Mouse (Mus musculus) large intestine, adult 2 months (tissue): Measurements from ENCODE around the gene Csrnp3. TPM values are rescaled to one million over a fixed set of nuclear protein-coding genes. Genes with fewer than 3 reads are reported as not detected.

ENCODE experiments used
- DNase-seq: peaks from one replicate; pipeline ENCODE4 v3.0.0-alpha.2; 2012; ENCODE audit warnings: low read depth, low spot score
- WGBS: fragments of 180-500 bp; shearing (Covaris S2); methylation state at CpG from one replicate; pipeline ENCODE4 v1.1.7; 2018; 5-methylcytosine and 5-hydroxymethylcytosine counted together
- polyA plus RNA-seq: library from polyadenylated mRNA; depleted of rRNA; stranded (reverse); fragments of >200 nt; gene quantifications from 2 replicates; pipeline ENCODE4 v1.2.3, GENCODE M21; 2012

Gene Csrnp3
- polyA plus RNA-seq, 1 experiment = 0.06 TPM

DNA sequence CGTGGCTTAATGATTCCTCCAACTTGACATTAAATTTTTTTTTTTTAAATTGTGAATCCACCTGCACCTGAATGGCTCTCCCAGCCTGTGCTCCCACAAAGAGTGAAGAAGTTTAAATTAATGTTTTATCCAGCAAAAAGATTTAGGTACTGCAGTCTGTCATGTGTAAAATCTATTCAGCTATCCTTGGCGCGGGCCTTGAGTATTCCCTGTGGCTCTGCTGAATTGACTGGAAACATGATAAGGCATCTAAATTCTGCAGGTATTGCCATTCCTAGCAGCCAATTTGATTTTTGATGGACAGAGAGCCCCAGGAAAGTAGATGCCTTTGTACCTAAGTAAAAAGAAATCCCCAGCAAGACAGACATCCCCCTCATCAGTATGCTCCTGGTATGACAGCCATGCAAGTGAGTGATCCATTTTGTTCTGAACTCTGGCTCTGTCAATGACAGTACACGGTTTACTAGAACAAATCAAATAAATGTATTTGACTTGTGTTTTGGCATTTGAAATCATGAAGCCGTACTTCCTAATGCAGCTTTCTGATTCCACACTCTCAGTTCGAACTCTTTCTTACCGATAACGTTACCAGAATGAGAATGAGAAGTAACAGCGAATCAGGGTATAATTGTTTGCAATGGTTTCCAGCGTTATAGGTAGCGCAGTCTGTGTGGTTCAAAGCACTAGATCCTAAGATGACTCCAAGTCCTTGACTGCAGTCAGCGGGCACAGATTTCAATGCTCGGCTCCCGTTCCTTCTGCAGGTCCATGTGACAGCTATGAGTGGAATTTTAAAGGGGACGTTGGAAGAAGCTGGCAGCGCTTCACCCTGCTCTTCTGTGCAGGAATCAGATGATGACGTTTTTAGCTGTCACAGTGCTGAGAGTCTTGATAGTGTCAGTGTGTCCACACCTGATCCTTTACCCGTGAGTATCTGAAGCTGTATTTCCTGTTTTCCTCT, 14.5 kb downstream of the Csrnp3 start:
- DNase-seq = no peak
- 81% methylated on average over 18 of the region's 18 CpGs for WGBS

DNA sequence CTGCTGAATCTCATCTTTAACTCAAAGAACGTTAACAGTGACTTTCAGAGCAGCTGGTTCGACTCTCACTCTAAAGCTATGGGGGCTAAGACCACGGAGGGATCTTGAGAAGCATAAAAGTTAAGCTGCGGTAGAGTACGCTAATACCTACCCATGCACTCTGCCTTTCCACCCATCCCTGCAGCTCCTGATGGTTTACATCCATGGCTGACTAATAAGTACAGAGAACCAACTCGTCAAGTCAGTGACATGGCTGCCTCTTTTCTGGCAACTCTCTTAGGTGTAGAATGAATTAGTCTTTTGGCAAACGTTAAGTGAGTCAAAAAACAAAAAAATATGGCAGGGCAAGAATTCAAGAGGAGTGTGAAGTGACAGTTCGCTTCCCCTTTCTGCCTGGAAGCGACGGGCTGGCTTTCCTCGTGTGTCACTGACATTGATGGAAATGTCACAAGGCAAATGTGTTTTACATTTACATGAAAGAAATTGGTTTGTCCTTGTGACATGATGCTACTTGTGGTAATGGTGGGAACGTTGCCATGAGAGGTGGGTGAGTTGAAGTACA, 19.3 kb downstream of the Csrnp3 start:
- WGBS = 79% methylated on average over 12 of the region's 12 CpGs
- no peak for DNase-seq

DNA sequence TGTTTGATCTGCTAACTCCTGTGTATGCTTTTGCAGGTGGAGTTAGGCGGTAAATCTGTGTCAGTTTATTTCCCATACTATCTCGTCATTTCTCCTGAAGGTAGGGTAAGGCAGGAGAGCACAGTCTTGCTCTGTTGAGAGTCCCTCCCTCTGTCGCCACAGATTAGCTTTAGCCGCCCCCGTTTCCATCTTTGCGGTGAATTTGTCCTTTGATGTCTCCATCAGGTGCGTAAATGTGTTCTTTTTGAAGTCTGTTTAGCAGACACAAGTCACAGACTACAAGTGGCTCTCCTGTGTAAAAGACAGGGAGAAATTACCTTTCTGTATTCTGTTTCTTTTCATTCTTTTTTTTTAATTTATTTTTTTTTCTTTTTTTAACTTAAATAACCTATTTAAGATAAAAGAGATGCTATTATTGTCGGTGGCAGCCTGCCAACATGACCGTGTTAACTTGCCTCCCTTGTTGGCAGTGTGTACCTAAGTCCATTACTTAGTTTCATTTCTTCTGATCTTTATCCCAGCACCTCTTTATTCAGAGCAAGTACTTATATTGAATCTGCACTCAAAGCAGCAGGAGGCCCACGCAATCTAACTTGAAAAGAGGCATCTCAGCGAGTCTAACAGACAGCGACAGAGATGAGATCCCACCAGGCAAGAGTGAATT, 25.5 kb downstream of the Csrnp3 start:
- 36% methylated on average over 12 of the region's 12 CpGs for WGBS

DNA sequence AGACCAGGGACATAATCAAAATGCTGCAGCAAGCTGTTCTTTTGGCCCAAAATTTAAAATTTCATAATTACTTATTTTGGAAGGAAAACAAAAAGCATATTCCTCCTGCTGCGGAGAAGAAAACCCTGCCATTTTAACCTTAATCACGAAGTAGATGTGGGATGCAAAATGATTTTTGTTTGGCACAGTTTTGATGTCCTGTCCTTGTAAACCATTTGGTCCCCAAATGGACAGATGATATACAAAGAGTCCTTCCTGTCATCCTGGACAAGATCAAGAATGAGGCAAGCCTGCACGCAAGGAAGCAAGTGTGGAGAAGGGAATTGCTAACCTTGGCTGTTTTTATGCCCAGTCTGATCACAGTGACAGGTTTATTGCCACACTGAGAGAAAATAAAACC, 46.0 kb downstream of the Csrnp3 start:
- DNase-seq = no peak
- WGBS = 55% methylated on average over 3 of the region's 3 CpGs

More for the DNA sequence above, 25.5 kb downstream of the Csrnp3 start:
- no peak for DNase-seq

DNA sequence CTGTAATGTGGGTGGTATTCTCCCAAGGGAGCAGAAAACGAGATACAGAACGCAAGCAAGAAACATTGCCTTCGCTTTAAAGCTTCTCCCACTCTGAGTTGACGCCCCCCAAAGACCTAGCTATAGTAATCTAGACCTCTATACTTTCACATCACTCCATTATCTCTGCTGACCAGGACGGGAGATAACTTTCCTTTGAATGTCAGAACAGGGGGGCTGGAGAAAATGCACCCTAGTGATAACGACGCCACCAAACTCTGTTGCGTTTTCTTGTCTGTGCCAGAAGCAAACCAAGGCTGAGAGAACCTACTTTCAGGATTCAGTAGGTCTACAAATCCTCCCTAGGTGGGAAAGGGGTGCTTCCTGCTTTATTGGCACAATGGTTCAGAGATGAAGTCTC, 47.7 kb downstream of the Csrnp3 start:
- DNase-seq = no peak
- 85% methylated on average over 8 of the region's 8 CpGs for WGBS

DNA sequence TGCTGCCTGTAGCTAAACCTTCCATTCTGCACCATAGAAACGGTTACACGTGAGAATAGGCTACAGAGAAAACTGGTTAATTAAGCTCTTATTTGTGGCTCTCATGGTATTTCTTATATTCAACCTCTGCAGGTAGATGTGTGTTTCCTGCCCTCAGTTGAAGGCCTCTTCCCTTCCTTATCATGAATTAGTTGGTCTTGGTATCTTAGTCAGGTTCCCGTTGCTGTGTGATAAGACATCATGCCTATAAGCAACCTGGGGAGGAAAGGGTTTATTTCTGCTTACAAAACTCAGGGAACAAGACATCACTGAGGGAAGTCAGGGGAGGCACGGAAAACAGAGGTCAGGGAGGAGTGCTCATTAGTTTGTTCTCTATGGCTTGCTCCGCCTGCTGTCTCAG, 48.7 kb downstream of the Csrnp3 start:
- DNase-seq = no peak
- 70% methylated on average over 5 of the region's 5 CpGs for WGBS

DNA sequence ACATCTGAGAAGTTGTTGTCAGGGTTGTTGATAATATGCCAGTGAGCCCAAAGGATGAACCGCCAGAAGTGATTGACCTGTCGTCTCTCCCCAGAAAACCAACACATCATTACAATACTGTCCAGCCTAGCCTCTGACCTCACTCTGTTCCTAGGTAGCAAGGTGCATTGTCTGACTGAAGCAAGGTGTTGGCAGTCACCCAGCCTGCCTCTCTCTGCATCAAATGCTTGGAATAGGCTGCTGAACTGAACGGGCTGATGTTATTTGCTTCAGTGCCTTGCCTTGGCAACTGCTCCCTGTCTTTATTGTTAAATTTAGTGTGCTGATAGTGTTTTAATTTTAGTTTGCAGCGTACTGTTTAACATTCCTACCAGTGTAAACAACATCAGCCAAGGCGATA, 51.0 kb downstream of the Csrnp3 start:
- no peak for DNase-seq
- WGBS = 21% methylated on average over 5 of the region's 5 CpGs

DNA sequence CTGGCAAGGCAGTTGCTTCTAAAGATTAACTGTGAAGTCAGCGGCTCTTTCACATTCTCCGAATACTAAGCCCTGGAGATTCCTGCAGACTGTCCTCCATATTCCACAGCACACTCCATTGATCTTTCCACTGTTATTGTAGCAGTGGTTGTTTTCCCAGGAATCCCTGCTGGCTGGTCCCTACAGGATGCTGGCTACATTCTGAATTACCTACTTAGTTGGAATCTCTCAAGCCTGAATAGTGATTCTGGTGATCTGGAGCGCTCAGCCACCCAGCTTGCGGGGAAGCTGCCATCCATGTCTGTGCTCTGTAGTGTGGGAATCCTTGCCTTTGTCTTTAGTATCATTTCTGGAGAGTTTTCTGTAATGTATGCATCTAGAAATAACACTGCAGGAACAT, 51.5 kb downstream of the Csrnp3 start:
- DNase-seq = no peak
- WGBS = 50% methylated on average over 4 of the region's 4 CpGs

DNA sequence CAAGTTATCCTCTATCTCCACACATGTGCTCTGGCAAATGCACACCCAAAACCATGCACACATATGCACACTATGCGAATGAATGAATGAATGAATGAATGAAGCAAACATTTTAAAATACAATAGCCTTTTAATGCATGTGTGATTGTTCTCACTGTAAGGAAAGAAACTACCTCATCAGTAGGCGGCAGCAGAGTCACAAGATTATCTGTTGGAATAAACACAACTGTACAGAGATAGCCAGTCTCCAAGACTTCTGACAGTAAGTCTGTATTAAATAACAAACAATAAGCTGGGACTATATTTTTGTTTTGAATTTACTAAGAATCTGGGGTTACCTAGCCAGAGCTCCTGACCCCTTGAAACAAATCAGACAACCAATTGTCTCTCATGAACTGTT, 53.9 kb downstream of the Csrnp3 start:
- WGBS = 85% methylated on average over 2 of the region's 2 CpGs

DNA sequence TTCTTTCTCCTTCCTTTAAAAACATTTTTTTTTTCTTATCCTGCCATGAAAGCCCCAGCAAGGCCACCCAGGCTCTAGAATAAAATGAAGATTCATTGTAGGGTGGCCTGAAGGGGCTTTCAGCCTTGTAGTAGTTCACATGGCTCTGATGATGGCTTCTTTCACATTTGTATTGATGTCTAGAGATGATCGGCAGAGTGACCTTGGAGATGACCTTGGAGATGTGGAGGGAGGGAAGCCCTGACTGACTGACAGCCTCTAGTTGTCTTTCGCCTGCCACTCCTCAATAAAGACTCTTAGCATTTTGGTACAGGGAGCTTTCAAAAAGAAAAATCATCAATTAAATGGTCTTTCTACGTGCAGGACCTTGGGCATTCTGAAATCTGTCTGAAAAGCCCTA, 63.0 kb downstream of the Csrnp3 start:
- 74% methylated on average over 3 of the region's 3 CpGs for WGBS
- DNase-seq = no peak

More for the DNA sequence above, 53.9 kb downstream of the Csrnp3 start:
- no peak for DNase-seq

DNA sequence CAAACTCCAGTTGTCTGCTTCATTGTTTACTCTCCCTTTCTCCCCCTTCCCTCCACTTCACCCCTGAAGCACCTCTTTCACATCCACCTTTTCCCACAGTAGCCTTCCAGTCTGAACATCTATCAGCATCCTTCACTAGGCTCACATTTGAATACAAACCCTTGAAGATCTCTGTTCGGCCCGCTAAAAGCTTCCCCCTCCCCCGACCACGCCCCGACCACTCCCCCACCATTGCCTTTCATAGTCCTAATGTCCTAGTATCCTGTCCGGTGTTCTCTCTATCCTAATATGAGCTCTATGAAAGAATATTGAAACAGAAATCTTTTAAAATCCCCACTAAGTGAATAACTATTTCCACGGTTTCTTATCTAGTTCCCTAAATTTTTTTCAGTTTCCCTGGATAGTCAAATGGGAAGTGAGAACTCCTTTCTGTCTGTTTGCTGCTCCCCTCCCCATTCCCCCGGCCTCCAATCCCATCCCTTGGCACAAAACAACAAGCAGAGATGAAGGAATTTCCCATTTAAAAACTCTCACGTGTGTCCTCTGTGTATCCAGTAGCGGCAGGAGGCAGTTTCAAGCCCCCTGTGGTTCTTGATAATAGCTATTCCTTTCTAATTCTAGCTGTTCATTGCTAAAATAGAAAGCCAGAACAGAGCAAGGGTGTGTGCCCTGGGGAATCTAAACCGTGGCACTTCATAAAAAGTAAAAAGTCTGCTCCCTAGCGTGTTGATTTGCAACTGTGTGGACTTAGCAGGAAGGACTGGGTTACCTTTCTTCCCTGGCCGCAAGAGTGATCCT, 64.4 kb downstream of the Csrnp3 start:
- DNase-seq = no peak
- WGBS = 32% methylated on average over 13 of the region's 13 CpGs

DNA sequence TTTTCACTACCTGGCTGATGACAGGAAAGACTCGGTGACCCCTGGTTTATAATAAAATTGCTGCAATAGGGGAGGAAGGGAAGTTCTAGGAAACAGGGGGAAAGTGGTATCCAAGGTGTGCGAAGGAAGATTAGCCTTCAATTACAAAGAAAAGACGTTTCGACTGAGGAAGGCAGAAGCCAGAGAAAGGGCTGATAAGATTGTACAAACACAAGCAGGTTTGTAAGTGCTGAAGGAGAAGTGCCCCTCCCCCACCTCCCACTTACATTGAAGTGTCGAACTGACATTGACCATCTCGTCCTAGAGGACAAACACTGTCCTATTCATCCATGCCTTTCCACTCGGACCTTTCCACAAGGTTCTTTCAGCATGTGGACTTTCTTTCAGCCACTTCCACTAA, 70.4 kb downstream of the Csrnp3 start:
- no peak for DNase-seq
- 16% methylated on average over 7 of the region's 7 CpGs for WGBS

DNA sequence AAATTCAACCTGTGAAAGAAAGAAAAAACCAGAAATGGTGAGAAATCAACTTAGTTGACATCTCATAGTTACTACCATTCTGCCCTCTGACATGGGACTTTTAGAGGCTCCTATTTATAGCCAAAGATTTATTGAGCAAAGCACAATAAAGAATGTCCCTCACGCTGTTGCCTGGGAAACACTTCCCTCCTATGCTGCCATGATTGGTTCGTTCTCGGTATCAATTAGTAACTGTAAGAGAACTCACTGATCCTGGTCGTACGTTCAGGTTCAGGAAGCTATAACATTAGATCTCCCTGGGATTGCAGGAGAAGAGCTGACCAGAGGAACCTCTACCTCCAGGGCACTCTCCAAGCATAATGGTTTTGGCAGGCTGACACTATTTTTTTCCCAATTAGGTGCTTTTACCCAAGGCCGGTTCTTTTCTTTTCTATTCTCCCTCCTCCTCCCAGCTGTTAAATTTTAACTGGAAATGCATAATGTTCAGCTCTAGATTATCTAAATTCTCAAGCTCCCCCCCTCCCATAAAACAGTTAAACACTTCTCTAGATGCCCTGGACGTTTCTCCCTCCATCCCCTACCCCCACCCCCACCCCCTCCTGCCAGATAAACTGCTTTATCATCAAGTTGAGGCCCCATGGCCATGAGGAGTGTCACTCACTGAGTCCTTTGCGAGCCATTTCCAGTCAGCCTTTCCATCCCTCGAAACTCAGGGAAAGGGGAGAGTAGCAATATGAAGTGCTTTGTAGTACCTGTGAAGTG, 75.3 kb downstream of the Csrnp3 start:
- DNase-seq = no peak
- WGBS = 13% methylated on average over 9 of the region's 9 CpGs

DNA sequence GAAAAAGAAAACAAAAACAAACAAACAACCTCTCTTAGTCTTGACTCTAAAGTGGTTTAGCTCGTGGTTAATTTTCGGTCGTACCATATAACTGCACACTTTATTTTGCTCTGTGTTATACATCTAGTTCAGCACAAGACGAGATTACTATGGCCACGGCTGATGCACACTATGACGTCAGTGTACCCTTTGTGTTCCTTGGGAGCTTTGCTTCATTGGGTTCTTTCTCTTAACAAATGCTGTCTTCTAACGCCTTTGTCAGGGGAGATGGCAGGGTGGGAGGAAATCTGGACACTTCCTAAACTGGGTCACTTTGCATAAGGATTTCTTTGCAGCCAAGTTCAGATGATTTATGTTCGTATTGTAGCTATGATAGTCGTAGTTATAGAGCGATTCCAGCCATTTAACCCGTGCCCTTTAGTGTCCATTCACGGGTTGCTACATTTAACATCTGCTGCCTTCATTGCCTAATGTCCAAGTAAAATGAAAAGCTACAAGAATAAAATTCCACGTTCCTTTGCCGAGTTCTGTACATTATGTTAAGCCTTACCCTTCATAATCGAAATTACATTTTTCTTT, 79.9 kb downstream of the Csrnp3 start:
- WGBS = 77% methylated on average over 15 of the region's 15 CpGs
- DNase-seq = no peak

DNA sequence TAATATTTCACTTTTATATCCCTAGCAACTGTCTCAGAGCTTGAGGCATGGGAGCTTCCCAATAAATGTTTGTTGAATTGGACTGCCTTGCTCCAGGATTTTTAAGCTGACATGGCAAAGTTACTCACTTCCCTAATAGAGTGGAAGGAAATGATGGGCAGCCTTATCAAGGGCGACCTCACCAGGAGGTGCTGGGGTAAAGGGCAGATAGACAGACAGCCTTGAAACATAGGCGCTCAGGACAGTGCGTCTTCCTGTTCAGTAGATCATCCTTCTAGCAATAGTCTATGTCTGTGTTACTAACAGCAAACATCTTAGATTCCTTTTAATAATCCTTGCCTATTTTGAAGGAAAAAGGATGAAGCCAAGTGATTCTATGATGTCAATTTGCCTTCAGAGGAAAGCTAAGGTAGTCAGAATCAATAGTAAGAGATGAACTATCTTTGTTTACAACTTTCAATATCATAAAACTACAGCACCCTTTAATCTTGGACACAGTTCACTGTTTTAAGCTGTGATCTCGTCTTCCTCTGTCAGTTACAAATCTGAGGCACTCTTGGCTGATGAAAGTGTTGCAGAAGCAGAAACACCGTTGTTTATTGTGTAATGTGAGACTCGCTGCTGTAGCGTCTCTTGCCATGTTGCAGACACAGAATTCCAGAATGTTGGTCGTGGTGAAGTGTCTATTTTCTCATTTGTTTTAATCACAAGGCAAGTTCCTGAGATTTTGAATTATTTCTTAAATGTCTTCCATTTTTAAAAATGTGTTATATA, 81.6 kb downstream of the Csrnp3 start:
- WGBS = 56% methylated on average over 8 of the region's 8 CpGs

DNA sequence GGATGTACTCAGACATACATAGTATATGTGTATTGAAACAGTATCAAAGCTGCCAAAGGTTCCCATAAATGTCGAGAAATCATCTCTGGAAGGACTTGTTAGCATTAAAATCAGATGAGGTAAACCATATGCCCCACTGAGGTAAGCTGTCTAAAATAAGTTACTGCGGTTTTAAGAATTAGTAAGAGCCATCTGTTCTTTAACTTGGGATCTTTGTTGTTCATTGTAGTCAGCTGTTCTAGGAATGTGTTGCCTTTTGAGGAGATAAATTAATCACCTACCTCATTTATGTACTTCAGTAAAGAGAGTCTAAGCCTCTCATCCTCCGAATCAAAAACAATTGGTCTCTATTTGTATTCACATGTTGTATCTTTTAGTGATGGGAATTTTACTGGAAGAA, 83.7 kb downstream of the Csrnp3 start:
- DNase-seq = no peak
- 62% methylated on average over 3 of the region's 3 CpGs for WGBS

More for the DNA sequence above, 81.6 kb downstream of the Csrnp3 start:
- no peak for DNase-seq

DNA sequence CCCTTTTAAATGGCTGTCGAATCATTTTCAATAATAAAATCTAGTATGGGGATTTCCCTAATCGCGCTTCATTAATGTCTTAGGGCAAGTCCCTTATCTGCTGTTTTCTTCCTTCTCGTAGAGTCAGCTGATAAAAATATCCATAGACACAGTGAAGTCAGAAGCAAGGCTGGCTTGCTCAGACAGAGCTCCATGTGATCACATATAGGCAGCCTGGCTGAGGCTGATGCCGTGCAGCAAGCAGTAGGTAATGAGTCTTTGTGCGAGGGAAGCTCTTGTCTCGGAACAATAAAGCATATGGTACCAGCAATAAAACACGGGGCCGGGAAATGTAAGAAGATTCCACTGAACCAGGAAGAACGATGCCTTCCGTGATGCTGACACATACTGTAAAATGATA, 84.4 kb downstream of the Csrnp3 start:
- no peak for DNase-seq

DNA sequence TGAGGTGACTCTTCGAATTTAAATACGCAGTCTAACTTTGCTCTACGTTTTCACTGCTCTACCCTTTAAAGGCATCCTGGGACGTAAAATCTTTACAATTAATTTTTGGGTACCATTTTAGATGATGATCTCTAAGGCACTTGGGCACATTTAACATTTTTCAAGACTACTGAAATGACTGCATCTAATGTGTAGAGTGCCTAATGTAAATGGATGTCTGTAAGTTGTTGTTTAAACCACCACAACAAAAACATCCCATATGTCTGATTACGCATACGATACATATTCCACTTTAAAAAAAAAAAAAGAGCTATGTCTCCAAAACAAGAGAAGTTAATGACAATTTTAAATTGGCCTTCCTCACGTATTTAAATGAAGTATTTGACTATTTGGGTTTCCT, 85.7 kb downstream of the Csrnp3 start:
- DNase-seq = no peak
- 67% methylated on average over 7 of the region's 7 CpGs for WGBS

More for the DNA sequence above, 84.4 kb downstream of the Csrnp3 start:
- 33% methylated on average over 11 of the region's 11 CpGs for WGBS
